Mouse (Mus musculus) small intestine, adult 2 months (tissue): ENCODE measurements around the gene Krt33b. TPM values are rescaled to one million over a fixed set of nuclear protein-coding genes. Genes with fewer than 3 reads are reported as not detected.

Experiments used
- H3K27ac ChIP-seq: fragments of 200-500 bp; 2 replicates; pipeline ENCODE4 v1.5.1; 2012; ENCODE audit warnings: low read depth, low read length, control low read depth, inconsistent platforms; ENCODE audit not compliant: insufficient read depth
- H3K27me3 ChIP-seq: fragments of 200-500 bp; 2 replicates; pipeline ENCODE4 v1.6.1; 2012; ENCODE audit warnings: mild to moderate bottlenecking, moderate library complexity, low read length, inconsistent platforms; ENCODE audit not compliant: control insufficient read depth, insufficient read depth
- H3K36me3 ChIP-seq: fragments of 200-500 bp; 2 replicates; pipeline ENCODE4 v1.6.1; 2012; ENCODE audit warnings: mild to moderate bottlenecking, low read length, control low read depth, inconsistent platforms; ENCODE audit not compliant: control insufficient read depth, insufficient read depth
- H3K4me1 ChIP-seq: fragments of 200-500 bp; 2 replicates; pipeline ENCODE4 v1.6.1; 2012; ENCODE audit warnings: low read length, inconsistent platforms, mixed read lengths; ENCODE audit not compliant: control insufficient read depth, insufficient read depth, insufficient read length
- H3K4me3 ChIP-seq: fragments of 200-500 bp; 2 replicates; pipeline ENCODE4 v1.5.1; 2012; ENCODE audit warnings: low read depth, mild to moderate bottlenecking, control low read depth, inconsistent platforms, low read length, moderate library complexity
- CTCF ChIP-seq: fragments of 200-500 bp; IDR thresholded peaks from 2 replicates; pipeline ENCODE4 v1.5.1; 2012; ENCODE audit warnings: low read depth, mild to moderate bottlenecking, control low read depth, inconsistent platforms, low read length, moderate library complexity, mixed read lengths; ENCODE audit not compliant: insufficient replicate concordance, insufficient read length; ENCODE audit errors: extremely low read depth
- POLR2A ChIP-seq: fragments of 200-500 bp; IDR thresholded peaks from 2 replicates; pipeline ENCODE4 v1.6.1; 2012; ENCODE audit warnings: low read depth, mild to moderate bottlenecking, control low read depth, inconsistent platforms, low read length, moderate library complexity
- WGBS: fragments of 180-500 bp; shearing (Covaris S2); methylation state at CpG from one replicate; pipeline ENCODE4 v1.1.7; 2018; 5-methylcytosine and 5-hydroxymethylcytosine counted together
- polyA plus RNA-seq: library from polyadenylated mRNA; depleted of rRNA; stranded (reverse); fragments of >200 nt; gene quantifications from 2 replicates; pipeline ENCODE4 v1.2.3, GENCODE M21; 2012

Krt33b gene
- polyA plus RNA-seq, 1 experiment, result not detected

DNA sequence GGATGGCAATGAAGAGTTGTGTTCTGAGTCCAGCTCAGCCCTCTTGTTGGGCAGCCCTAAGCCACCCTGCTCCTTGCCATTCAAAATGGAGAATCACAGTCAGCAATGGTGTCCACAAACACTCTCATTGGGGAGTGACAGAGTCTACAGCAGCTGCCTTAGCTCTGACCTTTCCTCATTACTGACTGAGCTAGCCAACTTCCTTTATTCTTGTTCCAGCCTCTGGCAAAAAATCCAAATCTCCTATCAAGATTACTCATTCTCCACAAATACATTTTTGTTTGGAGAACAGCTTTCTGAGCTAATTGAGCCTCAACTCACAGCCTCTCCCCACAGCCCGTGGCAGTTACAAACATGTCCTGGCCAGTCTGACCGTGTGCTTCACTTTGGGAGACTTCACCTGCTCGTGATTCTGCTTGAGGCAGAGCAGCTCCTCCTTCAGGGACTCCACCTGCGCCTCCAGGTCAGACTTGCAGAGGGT is 15.9 kb downstream of the Krt33b start:
- Histone ChIP-seq H3K27me3 (no peaks in the 10 kb centered on the region), H3K4me3 (no peak overlapping the region), H3K27ac (no peak overlapping the region), H3K4me1 (no peaks in the 10 kb centered on the region), H3K36me3 (no peaks in the 10 kb centered on the region)
- 20% methylated on average over 4 of the region's 4 CpGs for WGBS
- TF ChIP-seq CTCF, result no peak
- TF ChIP-seq POLR2A, result no peak

DNA sequence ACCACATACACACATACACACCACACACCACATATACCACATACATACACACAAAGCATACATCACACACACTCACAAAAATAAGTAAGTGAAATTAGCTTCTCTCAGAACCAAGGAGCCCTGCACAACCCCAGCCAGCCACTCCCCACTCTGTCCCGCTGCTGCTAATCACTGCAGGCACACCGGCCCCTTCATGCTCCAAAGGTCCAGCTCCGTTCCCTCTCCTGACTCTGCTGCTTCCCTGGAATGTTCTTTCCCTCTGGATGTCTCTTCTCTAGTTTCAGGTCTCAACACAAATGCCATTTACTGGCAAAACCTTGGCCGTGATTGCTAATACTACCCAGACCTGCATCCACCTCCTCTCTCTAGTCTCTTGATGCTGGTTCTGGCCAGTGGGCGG is 19.0 kb downstream of the Krt33b start:
- WGBS, result 72% methylated on average over 5 of the region's 5 CpGs
- TF ChIP-seq POLR2A, result no peak
- no peak for TF ChIP-seq CTCF
- 0 out of 2 replicates have a peak, but pooled peaks cover 2% of the 10 kb centered on the region for H3K4me1 ChIP-seq

GRCm38 (mm10) chr11:100008336-100008735 is 21.3 kb downstream of the Krt33b start:
- no peak for TF ChIP-seq CTCF
- no peak for TF ChIP-seq POLR2A
- WGBS, result 89% methylated on average over 5 of the region's 5 CpGs

More for the DNA sequence above, 19.0 kb downstream of the Krt33b start:
- no peaks in the 10 kb centered on the region for H3K36me3 ChIP-seq
- H3K27ac ChIP-seq, result no peak overlapping the region
- H3K4me3 ChIP-seq, result no peak overlapping the region
- H3K27me3 ChIP-seq, result no peaks in the 10 kb centered on the region

DNA sequence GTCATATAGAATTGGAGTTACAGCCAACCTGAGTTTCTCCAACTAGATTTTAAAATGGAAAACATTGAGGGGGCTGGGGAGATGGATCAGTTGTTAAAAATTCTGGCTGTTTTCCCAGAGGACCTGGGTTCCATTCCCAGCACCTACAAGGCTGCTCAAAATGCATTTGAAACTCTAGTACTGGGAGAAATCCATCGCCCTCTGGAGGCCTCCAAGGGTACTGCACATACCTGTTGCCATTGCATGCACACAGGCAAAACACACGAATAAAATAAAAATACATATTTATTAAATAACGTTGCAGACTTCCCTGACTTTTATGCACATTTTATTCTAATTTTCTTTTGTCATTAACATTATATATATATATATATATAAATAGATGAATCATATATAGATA is 23.0 kb downstream of the Krt33b start:
- WGBS, result 60% methylated on average over 3 of the region's 3 CpGs
- no peaks in the 10 kb centered on the region for H3K36me3 ChIP-seq
- H3K4me1 ChIP-seq, result 0 out of 2 replicates have a peak, but pooled peaks cover 2% of the 10 kb centered on the region
- peak; percentile 41; the same call in 1 of the 2 replicates for TF ChIP-seq CTCF
- TF ChIP-seq POLR2A, result no peak
- H3K4me3 ChIP-seq, result no peak overlapping the region
- no peaks in the 10 kb centered on the region for H3K27me3 ChIP-seq
- no peak overlapping the region for H3K27ac ChIP-seq

More at GRCm38 (mm10) chr11:100008336-100008735, 21.3 kb downstream of the Krt33b start:
- Histone ChIP-seq H3K27ac (no peak overlapping the region), H3K4me3 (no peak overlapping the region), H3K36me3 (no peaks in the 10 kb centered on the region), H3K4me1 (0 out of 2 replicates have a peak, but pooled peaks cover 2% of the 10 kb centered on the region), H3K27me3 (no peaks in the 10 kb centered on the region)

DNA sequence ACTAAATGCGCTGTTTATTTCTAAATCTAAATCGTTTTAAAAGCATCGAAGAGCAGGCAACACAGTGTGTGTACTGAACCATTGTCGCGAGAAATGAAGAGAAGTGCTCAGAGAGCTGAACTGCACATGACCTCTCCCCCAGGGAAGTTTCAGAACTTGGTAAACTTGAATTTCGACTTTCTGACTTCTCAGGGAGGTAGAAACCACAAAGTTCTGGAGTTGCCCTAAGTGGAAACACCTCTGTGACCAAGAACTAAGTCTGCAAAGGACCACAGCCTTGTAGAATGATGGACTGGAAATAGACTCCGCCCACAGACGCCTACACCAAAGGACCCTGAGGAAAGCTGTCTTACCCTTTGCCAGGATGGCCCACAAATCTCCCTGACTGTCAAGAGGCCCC is 23.8 kb downstream of the Krt33b start:
- 0 out of 2 replicates have a peak, but pooled peaks cover 2% of the 10 kb centered on the region for H3K4me1 ChIP-seq
- no peak overlapping the region for H3K27ac ChIP-seq
- no peaks in the 10 kb centered on the region for H3K27me3 ChIP-seq
- WGBS, result 75% methylated on average over 8 of the region's 8 CpGs
- no peak for TF ChIP-seq POLR2A
- no peak for TF ChIP-seq CTCF
- no peak overlapping the region for H3K4me3 ChIP-seq
- no peaks in the 10 kb centered on the region for H3K36me3 ChIP-seq

- Histone ChIP-seq H3K27ac (no peak overlapping the region), H3K36me3 (no peaks in the 10 kb centered on the region), H3K4me3 (no peak overlapping the region), H3K4me1 (0 out of 2 replicates have a peak, but pooled peaks cover 2% of the 10 kb centered on the region), H3K27me3 (no peaks in the 10 kb centered on the region)
- 16% methylated on average over 6 of the region's 6 CpGs for WGBS
- TF ChIP-seq POLR2A, result no peak
- peak; percentile 78; the same call in 1 of the 2 replicates for TF ChIP-seq CTCF
These were observed 24.8 kb downstream of the Krt33b start for GRCm38 (mm10) chr11:100004846-100005245.

GRCm38 (mm10) chr11:99999091-99999490 is 30.6 kb downstream of the Krt33b start:
- no peak for TF ChIP-seq POLR2A
- TF ChIP-seq CTCF, result no peak
- Histone ChIP-seq H3K4me1 (no peaks in the 10 kb centered on the region), H3K27me3 (no peaks in the 10 kb centered on the region), H3K36me3 (no peaks in the 10 kb centered on the region), H3K4me3 (no peak overlapping the region), H3K27ac (no peak overlapping the region)
- 92% methylated on average over 7 of the region's 7 CpGs for WGBS

DNA sequence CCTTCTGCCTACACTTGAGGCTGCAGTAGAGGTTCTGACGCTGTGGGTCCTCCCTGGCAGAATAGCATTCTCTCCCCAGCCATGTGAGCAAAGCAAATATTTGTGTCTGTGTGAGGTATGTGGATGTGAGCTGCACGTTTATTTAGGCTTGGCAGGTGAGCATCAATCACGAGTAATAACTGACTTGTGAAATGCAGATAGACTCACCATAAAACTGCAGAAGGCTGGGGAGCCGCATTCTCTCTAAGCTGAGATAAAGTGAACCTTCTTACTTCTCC is 35.3 kb downstream of the Krt33b start:
- Histone ChIP-seq H3K27me3 (peaks cover 6% of the 10 kb centered on the region), H3K27ac (no peak overlapping the region), H3K36me3 (no peaks in the 10 kb centered on the region), H3K4me1 (no peaks in the 10 kb centered on the region), H3K4me3 (no peak overlapping the region)
- 17% methylated on average over 4 of the region's 4 CpGs for WGBS
- TF ChIP-seq CTCF (no peak), POLR2A (no peak)
